Mouse (Mus musculus): ENCODE measurements around the gene D11Wsu47e. TPM values are rescaled to one million over a fixed set of nuclear protein-coding genes. Genes with fewer than 3 reads are reported as not detected.
A peak's percentile ranks its signal among the peaks of the same experiment; 100 is the strongest.

D11Wsu47e gene
- polyA plus RNA-seq, 1 experiment, result 7.4 TPM

DNA sequence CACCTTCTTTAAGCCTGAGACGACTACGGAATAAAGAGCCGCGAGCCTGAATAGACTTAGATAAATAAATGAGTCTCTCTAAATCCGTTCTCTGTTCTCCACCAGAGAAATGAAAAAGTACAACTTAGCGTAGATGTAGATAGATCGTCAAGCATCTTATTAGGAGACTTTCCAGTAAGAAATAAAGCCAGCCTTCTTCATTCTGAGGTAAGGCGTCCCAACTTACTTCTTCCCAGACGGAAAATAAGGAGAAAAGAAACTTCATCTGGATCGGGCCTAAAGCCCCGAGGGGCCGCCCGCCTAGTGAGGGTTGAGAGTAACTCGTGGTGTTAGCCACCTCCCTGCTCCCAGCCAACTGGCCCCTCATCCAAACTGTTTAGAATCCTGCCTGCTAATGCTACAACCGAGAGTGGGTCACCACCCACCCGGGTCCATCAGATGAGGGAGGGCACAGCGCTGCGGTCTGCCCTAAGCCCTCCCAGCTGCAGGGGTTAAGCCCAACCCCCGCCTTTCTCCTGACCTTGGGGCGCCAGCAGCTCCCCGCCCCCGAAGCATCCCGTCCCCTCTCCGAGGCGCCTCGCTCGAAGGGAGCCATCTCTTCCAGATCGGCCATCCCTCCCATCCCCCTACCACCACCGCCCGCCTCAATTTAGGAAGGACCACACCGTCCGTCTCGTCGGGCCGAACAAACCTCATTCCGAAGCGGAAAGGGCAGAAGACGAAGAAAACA lies 1.1 kb upstream of the D11Wsu47e start:
- Histone ChIP-seq H3K4me3 (ENCODE audit: extremely low read depth, insufficient read depth, insufficient read length) (peak overlapping the region; percentile 83), H3K27ac (ENCODE audit: insufficient read depth, low read length) (peak overlapping the region; percentile 83), H3K36me3 (ENCODE audit: control insufficient read depth, insufficient read depth, low read length) (peaks cover 3% of the 10 kb centered on the region), H3K4me1 (ENCODE audit: control insufficient read depth, insufficient read depth, insufficient read length) (peaks cover 5% of the 10 kb centered on the region; the same call in 1 of the 2 replicates), H3K27me3 (ENCODE audit: control insufficient read depth, insufficient read depth, low read length) (no peaks in the 10 kb centered on the region)
- no peak for TF ChIP-seq CTCF (IDR thresholded peaks at IDR 0.05; ENCODE audit: extremely low read depth, insufficient read depth, insufficient read length, insufficient replicate concordance)
- TF ChIP-seq POLR2A (IDR thresholded peaks at IDR 0.05; ENCODE audit: low read depth, low read length), result no peak
- peak in 1 of 2 experiments; percentile 36 for DNase-seq (ENCODE audit: low read depth in 1 of 2, low spot score in 2 of 2)
- WGBS, result 6% methylated on average over 38 of the region's 38 CpGs

DNA sequence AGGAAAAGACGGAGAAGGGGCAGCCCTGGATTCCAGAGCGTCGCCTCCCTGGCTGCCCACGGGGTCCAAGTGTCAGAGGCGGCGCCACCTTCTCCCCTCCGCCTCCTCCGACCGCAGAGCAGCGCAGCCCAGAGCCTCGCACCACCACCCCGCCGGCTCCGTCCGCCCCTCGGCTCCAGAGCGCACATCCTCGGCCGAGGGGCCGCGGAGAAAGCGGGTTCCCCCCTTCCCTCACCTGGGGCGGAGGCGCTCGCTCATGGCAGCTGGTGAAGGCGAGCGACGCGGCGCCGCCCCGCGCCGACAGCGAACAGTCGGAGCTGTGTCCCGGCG lies 620 bp upstream of the D11Wsu47e start:
- TF ChIP-seq POLR2A (IDR thresholded peaks at IDR 0.05; ENCODE audit: low read depth, low read length) (no peak), CTCF (IDR thresholded peaks at IDR 0.05; ENCODE audit: extremely low read depth, insufficient read depth, insufficient read length, insufficient replicate concordance) (no peak)
- WGBS, result under 1% methylated on average over 32 of the region's 38 CpGs

DNA sequence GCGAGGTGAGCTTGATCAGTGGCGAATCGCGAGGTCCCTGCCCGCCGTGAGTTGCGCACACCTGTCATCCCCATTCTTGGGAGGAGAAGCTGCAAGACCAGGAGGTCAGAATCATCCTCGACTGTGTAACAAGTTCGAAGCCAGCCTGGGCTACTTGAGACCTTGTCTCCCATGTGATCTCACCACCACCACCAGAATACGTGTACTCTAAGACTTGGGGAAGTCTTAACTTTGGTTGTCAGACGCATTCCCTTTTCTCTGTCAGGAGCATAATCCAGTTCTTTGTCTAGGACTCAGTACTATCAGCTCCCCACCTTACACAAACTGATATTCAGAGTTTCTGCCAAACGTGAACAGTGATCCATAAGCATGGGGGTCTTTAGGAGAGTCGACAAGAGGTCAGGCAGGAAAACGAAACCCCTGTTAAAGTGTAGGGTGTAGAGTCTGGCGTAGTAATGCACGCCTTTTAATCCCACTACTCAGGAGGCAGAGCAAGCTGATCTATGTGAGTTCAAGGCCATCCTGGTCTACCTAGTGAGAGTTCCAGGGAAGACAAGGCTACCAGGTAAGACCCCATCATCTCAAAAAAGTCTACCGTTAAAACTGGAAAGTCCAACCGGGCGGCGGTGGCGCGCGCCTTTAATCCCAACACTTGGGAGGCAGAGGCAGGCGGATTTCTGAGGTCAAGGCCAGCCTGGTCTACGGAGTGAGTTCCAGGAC lies 655 bp downstream of the D11Wsu47e start:
- Histone ChIP-seq H3K27ac (ENCODE audit: insufficient read depth, low read length) (peak overlapping the region; percentile 78), H3K36me3 (ENCODE audit: control insufficient read depth, insufficient read depth, low read length) (peaks cover 11% of the 10 kb centered on the region), H3K4me3 (ENCODE audit: extremely low read depth, insufficient read depth, insufficient read length) (peak overlapping the region; percentile 87), H3K4me1 (ENCODE audit: control insufficient read depth, insufficient read depth, insufficient read length) (peaks cover 3% of the 10 kb centered on the region; the same call in 1 of the 2 replicates), H3K27me3 (ENCODE audit: control insufficient read depth, insufficient read depth, low read length) (no peaks in the 10 kb centered on the region)
- 41% methylated on average over 25 of the region's 25 CpGs for WGBS
- DNase-seq (ENCODE audit: low read depth in 1 of 2, low spot score in 2 of 2), result no peak
- no peak for TF ChIP-seq POLR2A (IDR thresholded peaks at IDR 0.05; ENCODE audit: low read depth, low read length)
- no peak for TF ChIP-seq CTCF (IDR thresholded peaks at IDR 0.05; ENCODE audit: extremely low read depth, insufficient read depth, insufficient read length, insufficient replicate concordance)

More for the DNA sequence above, 620 bp upstream of the D11Wsu47e start:
- Histone ChIP-seq H3K27ac (ENCODE audit: insufficient read depth, low read length) (peak overlapping the region; percentile 83), H3K36me3 (ENCODE audit: control insufficient read depth, insufficient read depth, low read length) (peaks cover 8% of the 10 kb centered on the region), H3K27me3 (ENCODE audit: control insufficient read depth, insufficient read depth, low read length) (no peaks in the 10 kb centered on the region), H3K4me1 (ENCODE audit: control insufficient read depth, insufficient read depth, insufficient read length) (peaks cover 3% of the 10 kb centered on the region; the same call in 1 of the 2 replicates), H3K4me3 (ENCODE audit: extremely low read depth, insufficient read depth, insufficient read length) (peak overlapping the region; percentile 83)
- no peak for DNase-seq (ENCODE audit: low read depth in 1 of 2, low spot score in 2 of 2)

DNA sequence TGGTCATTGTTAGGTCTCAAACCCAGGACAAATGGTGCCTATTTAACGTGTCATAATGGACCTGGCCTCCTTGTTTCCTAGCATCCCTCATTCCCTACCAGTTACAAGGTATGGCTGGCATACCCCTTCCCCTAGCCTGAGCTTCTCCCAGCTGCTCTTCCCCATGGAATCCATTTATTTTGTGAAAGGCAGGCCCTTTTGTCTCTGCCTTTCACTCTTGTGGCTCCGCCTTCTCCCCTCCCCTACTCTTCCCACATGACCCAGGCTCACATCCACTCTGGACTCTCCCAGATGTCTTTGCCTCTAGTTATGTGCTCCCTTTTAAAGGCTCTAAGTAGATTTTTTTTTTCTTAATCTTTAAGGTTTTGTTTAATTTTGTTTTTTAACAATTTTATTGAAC lies 2.8 kb downstream of the D11Wsu47e start:
- 87% methylated on average over 2 of the region's 2 CpGs for WGBS
- Histone ChIP-seq H3K27ac (ENCODE audit: insufficient read depth, low read length) (no peak overlapping the region), H3K4me3 (ENCODE audit: extremely low read depth, insufficient read depth, insufficient read length) (no peak overlapping the region), H3K36me3 (ENCODE audit: control insufficient read depth, insufficient read depth, low read length) (peaks cover 11% of the 10 kb centered on the region), H3K27me3 (ENCODE audit: control insufficient read depth, insufficient read depth, low read length) (no peaks in the 10 kb centered on the region), H3K4me1 (ENCODE audit: control insufficient read depth, insufficient read depth, insufficient read length) (peaks cover 8% of the 10 kb centered on the region; the same call in 1 of the 2 replicates)
- TF ChIP-seq CTCF (IDR thresholded peaks at IDR 0.05; ENCODE audit: extremely low read depth, insufficient read depth, insufficient read length, insufficient replicate concordance) (no peak), POLR2A (IDR thresholded peaks at IDR 0.05; ENCODE audit: low read depth, low read length) (no peak)
- no peak for DNase-seq (ENCODE audit: low read depth in 1 of 2, low spot score in 2 of 2)

DNA sequence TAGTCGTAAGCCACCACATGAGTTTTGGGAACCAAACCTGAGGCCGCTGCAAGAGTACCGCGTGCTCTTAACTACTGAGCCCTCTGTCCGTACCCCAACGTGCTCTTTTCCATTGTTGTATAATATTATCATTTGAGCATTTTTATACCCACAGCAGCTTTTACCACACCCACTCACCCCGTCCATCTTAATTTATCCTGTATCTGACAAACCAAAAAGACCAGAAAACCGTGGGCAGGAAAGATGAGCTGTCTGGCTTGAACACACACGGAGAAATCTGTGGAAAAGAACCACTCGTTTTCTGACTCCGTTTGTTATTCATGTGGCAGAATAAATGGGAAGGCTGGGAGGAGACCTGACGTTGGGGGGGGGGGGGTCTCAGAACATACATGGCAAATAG lies 6.3 kb downstream of the D11Wsu47e start:
- TF ChIP-seq CTCF (IDR thresholded peaks at IDR 0.05; ENCODE audit: extremely low read depth, insufficient read depth, insufficient read length, insufficient replicate concordance), result no peak
- TF ChIP-seq POLR2A (IDR thresholded peaks at IDR 0.05; ENCODE audit: low read depth, low read length), result no peak
- H3K27ac ChIP-seq (ENCODE audit: insufficient read depth, low read length), result no peak overlapping the region
- no peaks in the 10 kb centered on the region for H3K27me3 ChIP-seq (ENCODE audit: control insufficient read depth, insufficient read depth, low read length)
- peaks cover 6% of the 10 kb centered on the region; the same call in 1 of the 2 replicates for H3K4me1 ChIP-seq (ENCODE audit: control insufficient read depth, insufficient read depth, insufficient read length)
- 91% methylated on average over 12 of the region's 12 CpGs for WGBS
- DNase-seq (ENCODE audit: low read depth in 1 of 2, low spot score in 2 of 2), result no peak
- H3K4me3 ChIP-seq (ENCODE audit: extremely low read depth, insufficient read depth, insufficient read length), result no peak overlapping the region
- H3K36me3 ChIP-seq (ENCODE audit: control insufficient read depth, insufficient read depth, low read length), result peaks cover 22% of the 10 kb centered on the region

DNA sequence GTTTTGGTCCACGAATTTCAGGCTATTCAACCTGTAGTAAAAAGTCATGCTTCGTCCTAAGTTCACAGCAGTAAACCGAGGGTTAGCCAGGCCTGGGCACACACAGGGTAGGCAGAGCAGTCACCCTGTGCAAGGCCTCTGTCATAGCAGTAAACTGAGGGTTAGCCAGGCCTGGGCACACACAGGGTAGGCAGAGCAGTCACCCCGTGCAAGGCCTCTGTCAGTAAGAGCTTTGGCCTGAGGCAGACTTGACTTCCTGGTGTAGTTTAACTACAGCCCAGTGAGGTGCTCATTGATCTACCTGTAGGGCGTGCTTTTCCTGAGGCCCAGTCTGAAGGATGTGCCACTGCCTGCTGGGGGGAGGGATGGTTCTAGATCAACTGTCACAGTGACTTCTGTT lies 7.1 kb downstream of the D11Wsu47e start:
- Histone ChIP-seq H3K36me3 (ENCODE audit: control insufficient read depth, insufficient read depth, low read length) (peaks cover 22% of the 10 kb centered on the region), H3K4me3 (ENCODE audit: extremely low read depth, insufficient read depth, insufficient read length) (no peak overlapping the region), H3K27ac (ENCODE audit: insufficient read depth, low read length) (peak overlapping the region; percentile 39; the same call in 1 of the 2 replicates), H3K4me1 (ENCODE audit: control insufficient read depth, insufficient read depth, insufficient read length) (peaks cover 6% of the 10 kb centered on the region; the same call in 1 of the 2 replicates), H3K27me3 (ENCODE audit: control insufficient read depth, insufficient read depth, low read length) (no peaks in the 10 kb centered on the region)
- 84% methylated on average over 5 of the region's 5 CpGs for WGBS
- TF ChIP-seq CTCF (IDR thresholded peaks at IDR 0.05; ENCODE audit: extremely low read depth, insufficient read depth, insufficient read length, insufficient replicate concordance), result no peak
- no peak for TF ChIP-seq POLR2A (IDR thresholded peaks at IDR 0.05; ENCODE audit: low read depth, low read length)
- no peak for DNase-seq (ENCODE audit: low read depth in 1 of 2, low spot score in 2 of 2)
